Mouse (Mus musculus): Measurements from ENCODE around the gene Rnase4. TPM values are rescaled to one million over a fixed set of nuclear protein-coding genes. Genes with fewer than 3 reads are reported as not detected.

Rnase4 gene
- polyA plus RNA-seq, 1 experiment from 2014 or later: 355 TPM

GRCm38 (mm10) chr14:51054243-51055237 is 36.3 kb upstream of the Rnase4 start:
- no peaks in the 10 kb centered on the region for H3K36me3 ChIP-seq (ENCODE audit: control insufficient read depth, insufficient read depth)
- H3K27ac ChIP-seq (ENCODE audit: low read depth, low read length): no peak overlapping the region
- no peaks in the 10 kb centered on the region for H3K27me3 ChIP-seq (replicated peaks; ENCODE audit: control insufficient read depth, insufficient read depth, low read length)
- no peaks in the 10 kb centered on the region for H3K4me1 ChIP-seq (replicated peaks; ENCODE audit: control insufficient read depth, insufficient read depth, low read length)
- H3K4me3 ChIP-seq (ENCODE audit: low read depth, low read length): no peak overlapping the region
- WGBS: 73% methylated on average over 13 of the region's 13 CpGs
- no peak for ATAC-seq
- no peak for TF ChIP-seq CTCF (IDR thresholded peaks at IDR 0.05; ENCODE audit: low read depth)
- no peaks in the 10 kb centered on the region for H3K9me3 ChIP-seq (ENCODE audit: control insufficient read depth)
- no peak overlapping the region for H3K4me2 ChIP-seq (replicated peaks; ENCODE audit: low read depth)
- no peak overlapping the region for H3K9ac ChIP-seq (ENCODE audit: low read depth, low read length)

- H3K4me1 ChIP-seq (replicated peaks; ENCODE audit: control insufficient read depth, insufficient read depth, low read length): no peaks in the 10 kb centered on the region
- no peak for TF ChIP-seq CTCF (IDR thresholded peaks at IDR 0.05; ENCODE audit: low read depth)
- H3K27me3 ChIP-seq (replicated peaks; ENCODE audit: control insufficient read depth, insufficient read depth, low read length): no peaks in the 10 kb centered on the region
- H3K9me3 ChIP-seq (ENCODE audit: control insufficient read depth): no peaks in the 10 kb centered on the region
- no peak within 1 kb of the TSS for H3K27ac ChIP-seq (ENCODE audit: low read depth, low read length)
- peak; percentile 52; the same call in 1 of the 2 replicates for ATAC-seq
- no peak within 1 kb of the TSS for H3K4me3 ChIP-seq (ENCODE audit: low read depth, low read length)
- 33% methylated on average over 9 of the region's 9 CpGs for WGBS
- H3K9ac ChIP-seq (ENCODE audit: low read depth, low read length): no peak within 1 kb of the TSS
- H3K36me3 ChIP-seq (ENCODE audit: control insufficient read depth, insufficient read depth): no peaks in the 10 kb centered on the region
- peak within 1 kb of the TSS; percentile 39 for H3K4me2 ChIP-seq (replicated peaks; ENCODE audit: low read depth)
These were observed 33.5 kb upstream of the Rnase4 start, which contains the start of gene Rnase12 for GRCm38 (mm10) chr14:51057401-51057831. Gene Rnase12, minus strand, starts transcription at chr14:51057661.

GRCm38 (mm10) chr14:51060761-51061160 is 30.1 kb upstream of the Rnase4 start:
- Histone ChIP-seq H3K4me3 (ENCODE audit: low read depth, low read length) (no peak overlapping the region), H3K9me3 (ENCODE audit: control insufficient read depth) (no peaks in the 10 kb centered on the region), H3K27ac (ENCODE audit: low read depth, low read length) (no peak overlapping the region), H3K36me3 (ENCODE audit: control insufficient read depth, insufficient read depth) (no peaks in the 10 kb centered on the region), H3K27me3 (replicated peaks; ENCODE audit: control insufficient read depth, insufficient read depth, low read length) (no peaks in the 10 kb centered on the region), H3K4me1 (replicated peaks; ENCODE audit: control insufficient read depth, insufficient read depth, low read length) (no peaks in the 10 kb centered on the region), H3K4me2 (replicated peaks; ENCODE audit: low read depth) (no peak overlapping the region), H3K9ac (ENCODE audit: low read depth, low read length) (no peak overlapping the region)
- WGBS: 93% methylated on average over 5 of the region's 5 CpGs
- no peak for TF ChIP-seq CTCF (IDR thresholded peaks at IDR 0.05; ENCODE audit: low read depth)
- no peak for ATAC-seq

- no peaks in the 10 kb centered on the region for H3K4me1 ChIP-seq (replicated peaks; ENCODE audit: control insufficient read depth, insufficient read depth, low read length)
- no peaks in the 10 kb centered on the region for H3K9me3 ChIP-seq (ENCODE audit: control insufficient read depth)
- H3K4me3 ChIP-seq (ENCODE audit: low read depth, low read length): no peak overlapping the region
- H3K9ac ChIP-seq (ENCODE audit: low read depth, low read length): no peak overlapping the region
- H3K36me3 ChIP-seq (ENCODE audit: control insufficient read depth, insufficient read depth): no peaks in the 10 kb centered on the region
- no peak for ATAC-seq
- H3K27ac ChIP-seq (ENCODE audit: low read depth, low read length): no peak overlapping the region
- TF ChIP-seq CTCF (IDR thresholded peaks at IDR 0.05; ENCODE audit: low read depth): no peak
- H3K27me3 ChIP-seq (replicated peaks; ENCODE audit: control insufficient read depth, insufficient read depth, low read length): no peaks in the 10 kb centered on the region
- H3K4me2 ChIP-seq (replicated peaks; ENCODE audit: low read depth): no peak overlapping the region
- 43% methylated on average over 5 of the region's 5 CpGs for WGBS
These were observed 21.9 kb upstream of the Rnase4 start for GRCm38 (mm10) chr14:51068956-51069355.

GRCm38 (mm10) chr14:51069617-51070016 is 21.3 kb upstream of the Rnase4 start:
- H3K36me3 ChIP-seq (ENCODE audit: control insufficient read depth, insufficient read depth): no peaks in the 10 kb centered on the region
- no peaks in the 10 kb centered on the region for H3K4me1 ChIP-seq (replicated peaks; ENCODE audit: control insufficient read depth, insufficient read depth, low read length)
- peak; percentile 59 for TF ChIP-seq CTCF (IDR thresholded peaks at IDR 0.05; ENCODE audit: low read depth)
- H3K27me3 ChIP-seq (replicated peaks; ENCODE audit: control insufficient read depth, insufficient read depth, low read length): no peaks in the 10 kb centered on the region
- no peaks in the 10 kb centered on the region for H3K9me3 ChIP-seq (ENCODE audit: control insufficient read depth)
- no peak for ATAC-seq
- H3K4me3 ChIP-seq (ENCODE audit: low read depth, low read length): no peak overlapping the region
- WGBS: 96% methylated on average over 2 of the region's 2 CpGs
- H3K27ac ChIP-seq (ENCODE audit: low read depth, low read length): no peak overlapping the region
- no peak overlapping the region for H3K4me2 ChIP-seq (replicated peaks; ENCODE audit: low read depth)
- H3K9ac ChIP-seq (ENCODE audit: low read depth, low read length): no peak overlapping the region

GRCm38 (mm10) chr14:51074335-51074734 is 16.5 kb upstream of the Rnase4 start, which contains the start of gene Olfr750:
Gene Olfr750, minus strand, starts transcription at chr14:51074435.
- no peak within 1 kb of the TSS for H3K9ac ChIP-seq (ENCODE audit: low read depth, low read length)
- WGBS: 90% methylated on average over 3 of the region's 3 CpGs
- no peak for TF ChIP-seq CTCF (IDR thresholded peaks at IDR 0.05; ENCODE audit: low read depth)
- H3K27ac ChIP-seq (ENCODE audit: low read depth, low read length): no peak within 1 kb of the TSS
- H3K36me3 ChIP-seq (ENCODE audit: control insufficient read depth, insufficient read depth): no peaks in the 10 kb centered on the region
- no peaks in the 10 kb centered on the region for H3K27me3 ChIP-seq (replicated peaks; ENCODE audit: control insufficient read depth, insufficient read depth, low read length)
- no peak for ATAC-seq
- no peak within 1 kb of the TSS for H3K4me3 ChIP-seq (ENCODE audit: low read depth, low read length)
- H3K9me3 ChIP-seq (ENCODE audit: control insufficient read depth): no peaks in the 10 kb centered on the region
- no peak within 1 kb of the TSS for H3K4me2 ChIP-seq (replicated peaks; ENCODE audit: low read depth)
- no peaks in the 10 kb centered on the region for H3K4me1 ChIP-seq (replicated peaks; ENCODE audit: control insufficient read depth, insufficient read depth, low read length)

Data from intestine, postnatal 0 days (tissue).